Mouse (Mus musculus) granulocyte monocyte progenitor cell, adult 5-6 weeks (primary cell): Measurements from ENCODE around the gene Ccnl2. TPM values are rescaled to one million over a fixed set of nuclear protein-coding genes. Genes with fewer than 3 reads are reported as not detected.

Experiments used
- ATAC-seq: replicated peaks from 2 replicates; pipeline ENCODE4 v1.8.0; 2016; ENCODE audit warnings: mild to moderate bottlenecking, moderate TSS enrichment, inconsistent platforms; ENCODE audit not compliant: poor library complexity, severe bottlenecking
- total RNA-seq, 2 experiments: library from RNA; stranded (forward) in 1 of 2; stranded (reverse) in 1 of 2; fragments of 200-712, 200-1000 nt in 1 of 2; fragments of >200 nt in 1 of 2; fragmentation: Nextera tagmentation in 1 of 2; gene quantifications; 2 replicates each; pipeline ENCODE4 v1.2.3; 2014 to 2017

Gene Ccnl2
- total RNA-seq, 2 experiments from 2014 or later: 75.5 to 94.6 TPM

GRCm38 (mm10) chr4:155856881-155857280, 44.6 kb downstream of the Ccnl2 start:
- no peak for ATAC-seq

DNA sequence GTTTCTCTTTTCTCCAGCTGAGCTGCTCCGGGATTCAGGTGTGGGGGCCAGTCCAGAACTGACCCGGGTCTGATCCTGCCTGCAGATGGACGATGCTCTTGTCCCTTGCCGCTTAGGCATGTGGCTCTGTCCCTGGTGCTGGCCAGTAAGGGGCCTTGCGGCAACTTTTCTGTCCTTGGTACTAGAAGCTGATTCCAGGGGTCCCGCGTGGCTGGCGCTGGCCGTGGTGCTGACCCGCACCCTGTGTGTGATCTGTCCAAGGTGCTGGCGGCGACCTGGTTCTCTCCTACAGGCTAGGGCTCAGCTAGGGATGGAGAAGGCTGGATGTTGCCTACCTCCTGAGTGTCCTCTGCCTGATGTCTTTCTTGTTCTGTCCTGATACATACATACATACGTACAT, 47.0 kb downstream of the Ccnl2 start:
- peak; percentile 78 for ATAC-seq

- peak; percentile 60 for ATAC-seq
Measured at GRCm38 (mm10) chr4:155861787-155862186, 49.5 kb downstream of the Ccnl2 start.

GRCm38 (mm10) chr4:155863001-155863400, 50.7 kb downstream of the Ccnl2 start, which contains the start of gene Tas1r3:
Gene Tas1r3, minus strand, starts transcription at chr4:155863362.
- ATAC-seq: no peak

- peak; percentile 47 for ATAC-seq
Measured at GRCm38 (mm10) chr4:155868614-155869298, 56.5 kb downstream of the Ccnl2 start.

GRCm38 (mm10) chr4:155869317-155870033, 57.2 kb downstream of the Ccnl2 start, which contains the start of the genes Cptp and Ints11:
Gene Cptp, minus strand, starts transcription at chr4:155869440.
Gene Ints11, plus strand, starts transcription at chr4:155869546.
- ATAC-seq: peak; percentile 95

DNA sequence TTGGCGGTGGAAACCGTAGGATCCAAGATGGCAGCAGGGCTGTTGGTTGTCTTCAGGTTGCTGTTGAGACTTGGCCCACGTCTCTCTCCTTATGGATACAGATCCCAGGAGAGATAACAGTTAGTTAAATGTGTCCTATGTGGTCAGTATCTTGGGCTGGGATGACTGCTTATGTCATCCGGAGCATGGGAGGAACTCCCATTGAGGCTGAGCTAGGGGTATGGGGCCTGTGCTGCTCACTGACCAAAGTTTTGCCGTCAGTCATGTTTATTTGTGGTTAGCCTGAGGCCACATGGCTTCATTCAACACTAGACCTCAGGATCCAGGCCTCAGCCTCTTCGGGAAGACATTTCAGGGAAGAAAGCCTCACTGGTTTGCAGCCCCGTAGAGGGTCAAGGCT, 59.1 kb downstream of the Ccnl2 start:
- no peak for ATAC-seq

Other genes starting within 250 kb of the Ccnl2 start
- gene Slc35e2, start 211.1 kb upstream of the Ccnl2 start, total RNA-seq (2014; fragmentation: Nextera tagmentation): 10.4 and 16.8 TPM in 2 replicates
- 6.9 and 10.3 TPM in 2 replicates for gene Slc35e2, start 211.1 kb upstream of the Ccnl2 start, total RNA-seq (2017)
- gene Cdk11b, start 187.6 kb upstream of the Ccnl2 start, total RNA-seq (2014; fragmentation: Nextera tagmentation): 53.9 and 57.8 TPM in 2 replicates
- gene Cdk11b, start 187.6 kb upstream of the Ccnl2 start, total RNA-seq (2017): 42.1 and 44.8 TPM in 2 replicates
- gene Gm10563, start 167.1 kb upstream of the Ccnl2 start, total RNA-seq (2014; fragmentation: Nextera tagmentation): not detected in 2 replicates
- not detected in 2 replicates for gene Gm10563, start 167.1 kb upstream of the Ccnl2 start, total RNA-seq (2017)
- gene Mmp23, start 159.1 kb upstream of the Ccnl2 start, total RNA-seq (2014; fragmentation: Nextera tagmentation): not detected in 2 replicates
- not detected in 2 replicates for gene Mmp23, start 159.1 kb upstream of the Ccnl2 start, total RNA-seq (2017)
- gene Mib2, start 143.3 kb upstream of the Ccnl2 start, total RNA-seq (2014; fragmentation: Nextera tagmentation): 2.9 and 18.0 TPM in 2 replicates
- gene Mib2, start 143.3 kb upstream of the Ccnl2 start, total RNA-seq (2017): 15.6 and 17.7 TPM in 2 replicates
- gene Fndc10, start 118.1 kb upstream of the Ccnl2 start, total RNA-seq (2014; fragmentation: Nextera tagmentation): 2.8 and 7.6 TPM in 2 replicates
- 0.88 and 2.1 TPM in 2 replicates for gene Fndc10, start 118.1 kb upstream of the Ccnl2 start, total RNA-seq (2017)
- gene Ssu72, start 107.7 kb upstream of the Ccnl2 start, total RNA-seq (2014; fragmentation: Nextera tagmentation): 58.5 and 75.8 TPM in 2 replicates
- 80.5 and 99.6 TPM in 2 replicates for gene Ssu72, start 107.7 kb upstream of the Ccnl2 start, total RNA-seq (2017)
- gene Tmem240, start 77.7 kb upstream of the Ccnl2 start, total RNA-seq (2014; fragmentation: Nextera tagmentation): 0.32 and 0.95 TPM in 2 replicates
- gene Tmem240, start 77.7 kb upstream of the Ccnl2 start, total RNA-seq (2017): 0.31 TPM in 1 of 2 replicates, not detected in the other
- gene Atad3a, start 51.4 kb upstream of the Ccnl2 start, total RNA-seq (2014; fragmentation: Nextera tagmentation): 66.8 and 134 TPM in 2 replicates
- 95.3 and 118 TPM in 2 replicates for gene Atad3a, start 51.4 kb upstream of the Ccnl2 start, total RNA-seq (2017)
- gene Vwa1, start 37.8 kb upstream of the Ccnl2 start, total RNA-seq (2014; fragmentation: Nextera tagmentation): not detected in 2 replicates
- 0.26 and 0.36 TPM in 2 replicates for gene Vwa1, start 37.8 kb upstream of the Ccnl2 start, total RNA-seq (2017)
- gene Tmem88b, start 26.6 kb upstream of the Ccnl2 start, total RNA-seq (2014; fragmentation: Nextera tagmentation): not detected in 2 replicates
- not detected in 2 replicates for gene Tmem88b, start 26.6 kb upstream of the Ccnl2 start, total RNA-seq (2017)
- not detected in 2 replicates for gene Ankrd65, start 22.1 kb upstream of the Ccnl2 start, total RNA-seq (2014; fragmentation: Nextera tagmentation)
- not detected in 2 replicates for gene Ankrd65, start 22.1 kb upstream of the Ccnl2 start, total RNA-seq (2017)
- 191 and 198 TPM in 2 replicates for gene Mrpl20, start 9.6 kb upstream of the Ccnl2 start, total RNA-seq (2014; fragmentation: Nextera tagmentation)
- gene Mrpl20, start 9.6 kb upstream of the Ccnl2 start, total RNA-seq (2017): 84.2 and 91.1 TPM in 2 replicates
- 130 and 149 TPM in 2 replicates for gene Aurkaip1, start 18.8 kb downstream of the Ccnl2 start, total RNA-seq (2014; fragmentation: Nextera tagmentation)
- gene Aurkaip1, start 18.8 kb downstream of the Ccnl2 start, total RNA-seq (2017): 101 and 159 TPM in 2 replicates
- gene Mxra8, start 27.2 kb downstream of the Ccnl2 start, total RNA-seq (2014; fragmentation: Nextera tagmentation): 0.39 TPM in 1 of 2 replicates, not detected in the other
- not detected in 2 replicates for gene Mxra8, start 27.2 kb downstream of the Ccnl2 start, total RNA-seq (2017)
- 10.1 and 20.3 TPM in 2 replicates for gene Dvl1, start 34.9 kb downstream of the Ccnl2 start, total RNA-seq (2014; fragmentation: Nextera tagmentation)
- 12.4 and 21.6 TPM in 2 replicates for gene Dvl1, start 34.9 kb downstream of the Ccnl2 start, total RNA-seq (2017)
- gene Tas1r3, start 50.9 kb downstream of the Ccnl2 start, total RNA-seq (2014; fragmentation: Nextera tagmentation): 1.5 TPM in 1 of 2 replicates, not detected in the other
- 0.30 and 0.93 TPM in 2 replicates for gene Tas1r3, start 50.9 kb downstream of the Ccnl2 start, total RNA-seq (2017)
- 9.4 and 16.7 TPM in 2 replicates for gene Cptp, start 57.0 kb downstream of the Ccnl2 start, total RNA-seq (2014; fragmentation: Nextera tagmentation)
- 7.0 and 7.8 TPM in 2 replicates for gene Cptp, start 57.0 kb downstream of the Ccnl2 start, total RNA-seq (2017)
- 49.0 and 64.7 TPM in 2 replicates for gene Ints11, start 57.1 kb downstream of the Ccnl2 start, total RNA-seq (2014; fragmentation: Nextera tagmentation)
- gene Ints11, start 57.1 kb downstream of the Ccnl2 start, total RNA-seq (2017): 34.7 and 37.9 TPM in 2 replicates
- 21.2 and 29.3 TPM in 2 replicates for gene Pusl1, start 79.3 kb downstream of the Ccnl2 start, total RNA-seq (2014; fragmentation: Nextera tagmentation)
- gene Pusl1, start 79.3 kb downstream of the Ccnl2 start, total RNA-seq (2017): 41.8 and 48.6 TPM in 2 replicates
- gene Acap3, start 79.3 kb downstream of the Ccnl2 start, total RNA-seq (2014; fragmentation: Nextera tagmentation): 10.7 and 23.1 TPM in 2 replicates
- 6.0 and 6.1 TPM in 2 replicates for gene Acap3, start 79.3 kb downstream of the Ccnl2 start, total RNA-seq (2017)
- gene Ube2j2, start 131.3 kb downstream of the Ccnl2 start, total RNA-seq (2014; fragmentation: Nextera tagmentation): 68.8 and 78.6 TPM in 2 replicates
- gene Ube2j2, start 131.3 kb downstream of the Ccnl2 start, total RNA-seq (2017): 81.6 and 84.8 TPM in 2 replicates
- gene C1qtnf12, start 149.8 kb downstream of the Ccnl2 start, total RNA-seq (2014; fragmentation: Nextera tagmentation): 15.4 and 32.2 TPM in 2 replicates
- gene C1qtnf12, start 149.8 kb downstream of the Ccnl2 start, total RNA-seq (2017): 10.6 and 11.0 TPM in 2 replicates
- gene B3galt6, start 180.2 kb downstream of the Ccnl2 start, total RNA-seq (2014; fragmentation: Nextera tagmentation): 6.4 and 6.6 TPM in 2 replicates
- gene B3galt6, start 180.2 kb downstream of the Ccnl2 start, total RNA-seq (2017): 10.3 and 10.7 TPM in 2 replicates
- 62.0 and 73.4 TPM in 2 replicates for gene Sdf4, start 180.4 kb downstream of the Ccnl2 start, total RNA-seq (2014; fragmentation: Nextera tagmentation)
- gene Sdf4, start 180.4 kb downstream of the Ccnl2 start, total RNA-seq (2017): 174 and 182 TPM in 2 replicates
- gene Tnfrsf4, start 201.4 kb downstream of the Ccnl2 start, total RNA-seq (2014; fragmentation: Nextera tagmentation): 2.2 TPM in 1 of 2 replicates, not detected in the other
- 1.1 TPM in 1 of 2 replicates, not detected in the other for gene Tnfrsf4, start 201.4 kb downstream of the Ccnl2 start, total RNA-seq (2017)
- gene Tnfrsf18, start 213.7 kb downstream of the Ccnl2 start, total RNA-seq (2014; fragmentation: Nextera tagmentation): 0.99 and 4.6 TPM in 2 replicates
- 1.9 and 4.6 TPM in 2 replicates for gene Tnfrsf18, start 213.7 kb downstream of the Ccnl2 start, total RNA-seq (2017)
- gene Ttll10, start 246.9 kb downstream of the Ccnl2 start, total RNA-seq (2014; fragmentation: Nextera tagmentation): not detected in 2 replicates
- gene Ttll10, start 246.9 kb downstream of the Ccnl2 start, total RNA-seq (2017): not detected in 2 replicates